8 mouse cellular contexts compared by ENCODE assay signal in the genomic region with DNA sequence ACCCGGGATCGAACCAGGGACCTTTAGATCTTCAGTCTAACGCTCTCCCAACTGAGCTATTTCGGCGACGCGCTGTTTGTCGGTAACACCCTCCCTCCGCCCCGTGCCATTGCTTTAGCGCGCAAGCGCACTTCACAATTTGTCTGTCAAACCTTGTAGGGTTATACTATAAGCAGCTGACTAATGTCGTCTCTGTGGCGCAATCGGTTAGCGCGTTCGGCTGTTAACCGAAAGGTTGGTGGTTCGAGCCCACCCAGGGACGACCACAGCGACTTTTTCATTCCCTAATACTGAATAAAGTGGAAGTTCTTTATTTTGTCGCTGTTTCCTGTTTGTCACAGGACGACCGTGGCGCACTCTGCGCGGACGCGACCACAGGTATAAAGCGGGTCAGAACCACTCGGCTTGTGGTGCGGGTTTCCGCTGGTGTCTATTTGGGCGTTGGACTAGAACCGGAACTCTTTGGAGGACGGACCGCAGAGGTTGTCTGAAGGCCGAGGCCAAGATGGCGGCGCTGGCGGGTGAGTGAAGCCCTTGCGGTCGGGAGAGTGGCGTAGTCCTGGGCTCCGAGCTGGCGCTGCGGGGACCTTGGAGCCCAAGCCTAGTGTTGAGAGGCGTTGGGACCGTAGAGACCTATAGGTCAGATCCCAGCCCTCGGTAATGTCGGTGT. TPM values are rescaled to one million over a fixed set of nuclear protein-coding genes. Genes with fewer than 3 reads are reported as not detected.
DNase-seq lines count a peak whose midpoint lies in the region; ATAC-seq and TF ChIP-seq lines count a peak whose summit lies in the region.

A gene (plus strand): TSS at position 151 of the 670 bp plus-strand sequence.

- peak within 1 kb of the TSS; percentile 53 for H3K9ac ChIP-seq in embryonic facial prominence, embryonic 15.5 days
- H3K9ac ChIP-seq in limb, embryonic 14.5 days (ENCODE audit: low read depth, low read length, severe bottlenecking): peak within 1 kb of the TSS; percentile 73
- peak within 1 kb of the TSS; percentile 81 for H3K9ac ChIP-seq in midbrain, postnatal 0 days (replicated peaks; ENCODE audit: low read length, poor library complexity, severe bottlenecking)

- H3K4me2 ChIP-seq in embryonic facial prominence, embryonic 15.5 days (replicated peaks): peak within 1 kb of the TSS; percentile 90
- peak within 1 kb of the TSS; percentile 89 for H3K4me2 ChIP-seq in limb, embryonic 14.5 days (replicated peaks; ENCODE audit: low read depth, low read length, severe bottlenecking)
- H3K4me2 ChIP-seq in midbrain, postnatal 0 days (ENCODE audit: low read depth, low read length, poor library complexity, severe bottlenecking): peak within 1 kb of the TSS; percentile 94

- peak; percentile 94; the same call in 1 of the 2 replicates for TF ChIP-seq POLR2A in bone marrow, adult 2 months (IDR thresholded peaks at IDR 0.05; ENCODE audit: borderline replicate concordance, control insufficient read depth, low read depth, low read length)
- TF ChIP-seq POLR2A in limb, embryonic 14.5 days (IDR thresholded peaks at IDR 0.05; ENCODE audit: borderline replicate concordance, extremely low read depth, insufficient read depth, insufficient read length): peak; percentile 95; the same call in 1 of the 2 replicates

- peak; percentile 97 for DNase-seq in 416B (ENCODE audit: low read depth)
- peak; percentile 99 for DNase-seq in heart, adult 8-10 months (ENCODE audit: low spot score)
- peak; percentile 98 for DNase-seq in kidney, adult 9 months
- DNase-seq in limb, embryonic 14.5 days (ENCODE audit: low spot score): peak; percentile 94
- peak; percentile 95 for DNase-seq in midbrain, postnatal 0 days (ENCODE audit: low spot score)
- DNase-seq in spleen, postnatal 14 days (ENCODE audit: low spot score in 2 of 2): peak; percentile 91 to 93

- under 1% methylated on average over 53 of the region's 53 CpGs for WGBS in bone marrow, adult 2 months
- under 1% methylated on average over 53 of the region's 53 CpGs for WGBS in embryonic facial prominence, embryonic 15.5 days
- WGBS in limb, embryonic 14.5 days: under 1% methylated on average over 53 of the region's 53 CpGs
- under 1% methylated on average over 53 of the region's 53 CpGs for WGBS in midbrain, postnatal 0 days

- no peaks in the 10 kb centered on the region for H3K27me3 ChIP-seq in embryonic facial prominence, embryonic 15.5 days
- no peaks in the 10 kb centered on the region for H3K27me3 ChIP-seq in limb, embryonic 14.5 days (ENCODE audit: control insufficient read depth, insufficient read depth, low read length)
- H3K27me3 ChIP-seq in midbrain, postnatal 0 days (ENCODE audit: insufficient read depth, low read length): no peaks in the 10 kb centered on the region

- H3K4me1 ChIP-seq in bone marrow, adult 2 months (ENCODE audit: control insufficient read depth, insufficient read depth, low read length): peaks cover 9% of the 10 kb centered on the region
- H3K4me1 ChIP-seq in embryonic facial prominence, embryonic 15.5 days: peaks cover 33% of the 10 kb centered on the region
- peaks cover 11% of the 10 kb centered on the region; the same call in 1 of the 2 replicates for H3K4me1 ChIP-seq in limb, embryonic 14.5 days (ENCODE audit: control insufficient read depth, insufficient read depth, low read length)
- peaks cover 13% of the 10 kb centered on the region for H3K4me1 ChIP-seq in midbrain, postnatal 0 days (ENCODE audit: insufficient read depth, low read length)

- no peaks in the 10 kb centered on the region for H3K9me3 ChIP-seq in embryonic facial prominence, embryonic 15.5 days (replicated peaks)
- H3K9me3 ChIP-seq in limb, embryonic 14.5 days (ENCODE audit: control insufficient read depth, low read length): no peaks in the 10 kb centered on the region
- no peaks in the 10 kb centered on the region for H3K9me3 ChIP-seq in midbrain, postnatal 0 days (ENCODE audit: low read length)

- peak; percentile 90 for ATAC-seq in embryonic facial prominence, embryonic 15.5 days (ENCODE audit: insufficient number of reproducible peaks, low FRiP score, low TSS enrichment, low read depth)
- ATAC-seq in limb, embryonic 14.5 days (ENCODE audit: low FRiP score, low read depth): peak; percentile 93
- ATAC-seq in midbrain, postnatal 0 days (ENCODE audit: low FRiP score): peak; percentile 90

- TF ChIP-seq CTCF in bone marrow, adult 2 months (IDR thresholded peaks at IDR 0.05; ENCODE audit: control insufficient read depth, insufficient read depth, low read length): no peak
- TF ChIP-seq CTCF in midbrain, postnatal 0 days (IDR thresholded peaks at IDR 0.05): peak; percentile 23

- H3K4me3 ChIP-seq in bone marrow, adult 2 months (replicated peaks; ENCODE audit: control insufficient read depth, low read depth, low read length): peak within 1 kb of the TSS; percentile 94
- peak within 1 kb of the TSS; percentile 77 for H3K4me3 ChIP-seq in embryonic facial prominence, embryonic 15.5 days (replicated peaks)
- H3K4me3 ChIP-seq in limb, embryonic 14.5 days (replicated peaks; ENCODE audit: low read length): peak within 1 kb of the TSS; percentile 74
- H3K4me3 ChIP-seq in midbrain, postnatal 0 days (ENCODE audit: low read depth, low read length): peak within 1 kb of the TSS; percentile 77

- peaks cover 23% of the 10 kb centered on the region for H3K36me3 ChIP-seq in embryonic facial prominence, embryonic 15.5 days
- peaks cover 21% of the 10 kb centered on the region for H3K36me3 ChIP-seq in limb, embryonic 14.5 days (ENCODE audit: control insufficient read depth, insufficient read depth, low read length)
- peaks cover 11% of the 10 kb centered on the region for H3K36me3 ChIP-seq in midbrain, postnatal 0 days (ENCODE audit: insufficient read depth, low read length)

- peak within 1 kb of the TSS; percentile 88 for H3K27ac ChIP-seq in bone marrow, adult 2 months (ENCODE audit: control insufficient read depth, insufficient read depth, low read depth, low read length, poor library complexity)
- peak within 1 kb of the TSS; percentile 90 for H3K27ac ChIP-seq in embryonic facial prominence, embryonic 15.5 days (replicated peaks)
- peak within 1 kb of the TSS; percentile 82 for H3K27ac ChIP-seq in limb, embryonic 14.5 days (replicated peaks; ENCODE audit: low read depth, low read length)
- peak within 1 kb of the TSS; percentile 93 for H3K27ac ChIP-seq in midbrain, postnatal 0 days (ENCODE audit: low read depth, low read length)

RNA-seq across cellular contexts. Expression of the gene that starts here (rescaled TPM):
- polyA plus RNA-seq in bone marrow, adult 2 months (2011; ENCODE audit: insufficient read depth, insufficient read length, low replicate concordance, missing spikeins): 72.4 and 80.0 TPM in 2 replicates
- polyA plus RNA-seq in embryonic facial prominence, embryonic 15.5 days (2015; fragmentation: Nextera tagmentation; extraction: Ambion mirVana): 317 and 339 TPM in 2 replicates
- 1,000 to 10,000 TPM in 3 of 4 experiments, 100 to 1,000 TPM in 1; 949 to 1,112 (median 1,023) TPM for total RNA-seq in heart, adult 8-10 months (2022)
- 338 and 449 TPM in 2 replicates for polyA plus RNA-seq in limb, embryonic 14.5 days (2012; rRNA removed)
- 349 and 366 TPM in 2 replicates for polyA plus RNA-seq in limb, embryonic 14.5 days (2014; fragmentation: Nextera tagmentation; extraction: Ambion mirVana)
- total RNA-seq in midbrain, postnatal 0 days (2014; rRNA removed): 193 and 201 TPM in 2 replicates
- 358 and 388 TPM in 2 replicates for polyA plus RNA-seq in midbrain, postnatal 0 days (2015; fragmentation: Nextera tagmentation; extraction: Ambion mirVana)

Comparison
In these comparisons a context has a peak if more than half of its experiments do, and no peak if none do; other contexts are left out.
1. Peak in every context shown above with its lines: DNase-seq, ATAC-seq, H3K4me3 ChIP-seq and H3K27ac ChIP-seq.